Mouse (Mus musculus) left cerebral cortex, adult 9 months (tissue): ENCODE results near the gene Slc25a26.
"Not testable (repeated sequence)": the region's sequence is repeated elsewhere in the genome, so short reads cannot be mapped to it uniquely, and the experiment has no call there.

Experiments
- DNase-seq, 2 experiments: peaks; one replicate each; pipeline ENCODE4 v3.0.0; 2022; ENCODE audit warnings: low spot score in 2 of 2

The Slc25a26 gene

GRCm38 (mm10) chr6:94553085-94553484, 53.0 kb downstream of the Slc25a26 start:
- DNase-seq, result no peak

- not testable (repeated sequence) for DNase-seq
Observed at GRCm38 (mm10) chr6:94558603-94559002, 58.5 kb downstream of the Slc25a26 start.

DNA sequence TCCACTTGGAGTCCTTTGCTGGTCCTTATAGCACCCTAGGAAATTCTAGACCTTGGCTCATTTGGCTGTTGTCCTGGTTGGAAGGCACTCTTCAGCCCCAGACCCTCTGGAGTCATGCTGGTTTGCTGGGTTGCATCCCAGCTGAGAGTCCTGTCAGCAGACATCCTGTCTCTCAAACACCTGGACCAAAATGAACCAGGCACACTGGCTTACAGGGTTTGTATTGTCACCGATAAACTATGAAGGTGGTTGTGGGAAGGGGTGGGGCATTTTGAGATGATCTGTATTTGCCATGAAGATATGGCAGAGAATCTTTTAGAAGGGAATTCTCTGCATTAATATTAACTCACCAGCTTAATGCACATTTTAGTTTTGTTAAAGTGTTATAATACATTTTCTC, 60.8 kb downstream of the Slc25a26 start:
- DNase-seq, result no peak

DNA sequence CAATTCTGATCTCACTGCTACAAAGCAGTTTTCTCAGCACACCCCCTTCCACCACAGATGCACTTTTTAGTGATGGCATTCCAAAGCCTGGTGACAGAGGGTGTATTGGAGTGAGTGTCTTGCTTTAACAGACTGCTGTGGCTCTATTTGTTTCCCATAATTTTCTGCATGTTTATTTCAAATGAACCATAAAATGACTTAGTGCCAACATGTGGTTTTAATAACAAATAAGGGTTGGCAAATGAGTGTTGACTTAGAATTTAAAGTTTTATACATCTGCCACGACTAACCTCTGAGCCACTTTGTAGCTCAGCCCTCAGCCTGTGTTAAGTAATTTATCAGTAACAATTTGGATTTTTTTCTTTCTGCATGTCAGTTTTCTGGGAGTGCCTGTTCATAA, 61.2 kb downstream of the Slc25a26 start:
- no peak for DNase-seq

GRCm38 (mm10) chr6:94563203-94563940, 63.2 kb downstream of the Slc25a26 start:
- DNase-seq, result no peak

- no peak for DNase-seq
Observed at GRCm38 (mm10) chr6:94565766-94566165, 65.6 kb downstream of the Slc25a26 start.

GRCm38 (mm10) chr6:94568040-94568439, 67.9 kb downstream of the Slc25a26 start:
- DNase-seq, result no peak

DNA sequence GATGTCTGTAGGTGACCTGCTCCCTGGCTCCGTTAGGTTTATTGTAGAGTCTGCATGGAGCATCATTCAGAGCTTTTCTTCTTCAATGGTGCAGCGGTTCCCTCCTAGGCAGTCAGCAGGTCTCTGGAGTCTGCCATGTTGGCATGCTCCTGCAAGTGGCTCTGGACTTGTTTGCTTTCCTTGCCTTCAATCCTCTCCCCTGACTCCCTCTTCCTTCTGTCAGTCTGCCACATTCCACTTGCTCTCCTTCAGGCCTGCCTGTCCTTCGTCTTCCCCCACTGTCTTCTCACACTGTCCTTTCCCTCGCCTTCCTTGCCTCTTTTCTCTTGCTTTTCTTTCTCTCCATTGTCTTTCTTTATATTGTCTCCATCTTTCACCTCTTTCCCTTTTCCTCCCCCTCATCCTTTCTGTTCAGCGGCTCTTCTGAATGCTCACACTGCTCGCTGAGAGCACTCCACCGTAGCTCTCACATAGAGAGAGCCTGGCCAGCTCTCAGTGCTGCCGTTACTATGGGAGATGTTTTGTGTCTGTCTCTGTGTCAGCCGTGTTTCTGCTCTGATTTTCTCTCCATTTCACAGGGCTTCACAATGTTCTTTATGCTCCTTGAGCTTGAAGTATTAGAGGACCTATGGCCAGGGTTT, 75.5 kb downstream of the Slc25a26 start:
- DNase-seq, result no peak

- peak in 1 of 2 experiments; percentile 35 for DNase-seq
Observed at GRCm38 (mm10) chr6:94577991-94578390, 77.9 kb downstream of the Slc25a26 start.

GRCm38 (mm10) chr6:94582055-94582454, 81.9 kb downstream of the Slc25a26 start:
- DNase-seq, result no peak

GRCm38 (mm10) chr6:94584147-94584695, 84.1 kb downstream of the Slc25a26 start:
- peak; percentile 58 to 66 for DNase-seq

DNA sequence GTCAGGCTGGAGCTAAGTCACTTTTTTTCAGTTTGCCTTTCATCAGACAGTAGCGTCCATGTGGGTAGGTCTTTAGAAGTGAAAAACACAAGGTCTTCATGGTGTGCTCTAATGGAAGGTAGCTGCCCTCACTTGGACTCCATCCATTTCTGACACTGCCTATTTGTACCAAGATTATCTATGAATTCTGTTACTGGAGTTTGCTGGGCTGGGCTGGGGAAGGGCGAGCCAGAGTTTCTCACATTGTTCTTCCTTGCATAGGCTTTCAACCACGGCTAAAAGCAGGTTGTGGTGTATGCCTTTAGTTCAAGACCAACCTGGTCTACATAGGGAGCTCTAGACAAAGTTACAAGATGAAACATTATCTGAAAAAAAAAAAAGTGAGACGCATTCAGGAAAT, 84.8 kb downstream of the Slc25a26 start:
- no peak for DNase-seq

DNA sequence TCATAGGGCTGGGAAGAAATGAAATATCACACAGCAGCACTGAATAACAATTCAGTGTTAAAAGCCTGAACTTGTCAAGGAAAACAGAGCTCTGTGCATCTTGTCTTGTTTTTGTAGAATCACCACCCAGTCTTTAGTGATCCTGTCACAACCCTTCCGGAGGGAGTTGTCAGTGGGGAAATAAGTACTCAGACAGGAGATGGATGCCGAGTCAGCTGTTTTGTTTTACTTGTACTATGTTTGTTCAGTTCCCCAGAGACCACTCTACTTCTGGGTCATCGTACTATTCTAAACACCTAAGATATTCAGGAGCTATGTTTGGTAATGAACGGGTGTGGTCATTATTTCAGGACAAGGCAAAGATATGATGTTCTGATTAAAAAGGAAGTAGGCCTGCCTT, 88.2 kb downstream of the Slc25a26 start:
- no peak for DNase-seq

GRCm38 (mm10) chr6:94592243-94592642, 92.1 kb downstream of the Slc25a26 start:
- no peak for DNase-seq

DNA sequence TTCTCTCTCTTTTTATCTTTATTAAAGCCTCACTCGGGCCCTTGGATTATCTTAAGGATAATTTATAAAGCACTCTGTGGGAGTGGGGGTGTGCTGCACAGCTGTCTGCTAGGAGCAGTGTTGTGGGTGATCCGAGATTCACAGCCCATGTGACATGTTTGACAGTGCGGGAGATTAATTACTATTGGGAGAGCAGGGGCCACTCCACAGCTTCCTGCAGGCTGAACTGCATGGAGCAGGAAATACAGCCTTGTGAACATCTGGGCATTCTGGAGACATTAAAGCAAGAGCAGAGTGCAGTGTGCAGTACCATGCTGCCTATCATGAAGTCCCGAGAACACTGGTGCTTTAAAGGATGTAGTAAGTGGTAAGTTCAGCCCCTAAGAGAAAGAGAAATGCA, 92.6 kb downstream of the Slc25a26 start:
- no peak for DNase-seq

- DNase-seq, result no peak
Observed at GRCm38 (mm10) chr6:94594096-94594665, 94.0 kb downstream of the Slc25a26 start.

GRCm38 (mm10) chr6:94594711-94595110, 94.6 kb downstream of the Slc25a26 start:
- no peak for DNase-seq

DNA sequence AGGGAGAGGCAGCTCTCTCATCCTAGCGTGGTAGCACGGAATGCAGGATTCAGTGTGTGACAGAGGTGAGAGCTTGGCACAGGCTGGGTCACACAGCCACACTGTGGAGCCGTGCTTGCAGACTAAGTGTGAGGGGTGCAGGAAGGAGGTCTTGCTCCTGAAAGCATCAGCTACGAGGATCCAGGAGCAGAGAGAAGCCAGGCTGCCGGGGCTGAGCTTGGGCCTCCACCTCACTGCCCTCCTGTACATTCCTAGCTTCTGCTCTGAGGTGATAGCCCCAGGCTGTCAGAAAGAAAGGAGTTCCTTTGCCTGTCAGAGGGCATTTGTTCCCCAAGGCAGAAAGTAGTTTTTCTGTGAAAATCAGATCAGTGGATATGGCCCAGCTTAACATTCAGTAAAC, 95.1 kb downstream of the Slc25a26 start:
- no peak for DNase-seq

GRCm38 (mm10) chr6:94596051-94596760, 96.1 kb downstream of the Slc25a26 start:
- no peak for DNase-seq

DNA sequence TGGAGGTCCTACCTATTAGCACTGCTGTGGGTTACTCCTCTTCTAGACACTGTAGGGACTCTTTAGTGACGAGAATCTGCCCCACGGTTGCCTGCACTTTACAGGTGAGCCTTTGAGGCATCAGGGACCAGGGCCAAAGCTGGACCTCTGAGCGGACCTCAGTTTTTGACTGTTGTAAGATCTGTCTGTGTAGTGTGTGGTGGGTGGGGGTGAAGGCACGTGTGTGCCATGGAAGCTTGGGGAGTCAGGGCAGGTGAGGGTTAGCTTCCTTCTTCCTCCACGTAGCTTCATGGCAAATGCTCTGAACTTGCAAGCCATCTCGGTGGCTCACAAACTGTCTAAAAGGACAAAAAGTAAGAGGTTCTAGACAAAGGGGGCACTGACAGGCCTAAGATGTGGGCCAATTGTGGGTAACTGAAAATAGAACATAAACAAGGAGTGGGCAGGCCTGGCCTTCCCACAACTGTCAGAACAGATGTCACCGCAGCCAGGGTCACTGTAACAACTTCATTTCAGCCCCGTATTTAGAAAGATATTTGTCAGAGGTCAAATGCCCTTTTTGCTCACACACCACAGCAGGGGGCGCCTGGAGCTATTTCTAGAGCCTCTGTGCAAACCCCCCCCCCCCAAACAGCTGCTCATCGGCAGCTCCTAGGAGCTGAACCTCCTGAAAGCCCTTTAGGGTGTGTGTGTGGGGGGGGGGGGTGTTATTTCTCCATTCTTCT, 96.8 kb downstream of the Slc25a26 start:
- DNase-seq, result no peak

- DNase-seq, result no peak
Observed at GRCm38 (mm10) chr6:94598421-94598820, 98.3 kb downstream of the Slc25a26 start.
